ENCODE assay signal across 8 mouse cellular contexts in the genomic region with DNA sequence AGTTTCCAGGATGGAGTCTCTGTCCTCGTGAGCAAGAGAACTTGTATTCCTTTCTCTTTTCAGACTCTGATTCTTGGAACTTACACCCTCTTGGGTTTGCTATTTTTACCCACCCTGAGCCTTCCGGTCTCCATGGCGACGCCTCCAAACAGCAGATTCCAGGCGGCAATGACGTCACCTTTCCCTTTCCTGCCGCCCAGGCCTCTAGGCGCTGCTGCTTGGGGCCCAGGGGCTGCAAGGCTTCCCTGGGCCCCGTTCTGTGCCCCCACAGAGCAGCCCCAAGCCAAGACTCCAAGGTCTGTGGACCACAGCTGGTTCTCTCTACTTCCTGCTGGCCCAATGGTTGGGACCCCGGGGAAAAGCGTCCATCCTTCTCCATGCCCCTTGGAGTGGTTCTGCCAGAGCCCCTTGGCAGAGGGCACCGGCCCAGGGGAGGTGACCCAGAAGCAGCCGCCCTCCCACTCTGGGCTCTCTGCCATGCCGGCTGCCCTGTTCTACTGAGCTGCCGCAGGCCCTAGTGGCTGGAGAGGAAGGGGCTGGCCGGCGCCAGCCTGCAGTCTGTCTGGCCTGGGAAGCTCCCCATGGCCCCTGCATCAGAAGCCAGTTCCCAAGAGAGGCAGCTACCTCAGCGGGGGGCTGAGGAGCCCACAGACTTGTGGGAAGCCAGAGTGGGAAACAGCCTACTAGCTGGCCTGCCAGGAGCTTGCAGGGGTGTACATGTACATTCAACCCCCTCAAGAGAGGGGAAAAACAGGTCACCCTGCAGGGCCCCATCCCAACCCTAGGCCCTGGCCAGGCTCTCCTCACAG. TPM values are rescaled to one million over a fixed set of nuclear protein-coding genes. Genes with fewer than 3 reads are reported as not detected.
DNase-seq lines count a peak whose midpoint lies in the region; ATAC-seq lines count a peak whose summit lies in the region.

No protein-coding gene starts in this region.

- H3K4me3 ChIP-seq in hindbrain, embryonic 10.5 days, result peak overlapping the region; percentile 22
- no peak overlapping the region for H3K4me3 ChIP-seq in neural tube, embryonic 15.5 days (replicated peaks)

- ATAC-seq in neural tube, embryonic 15.5 days (ENCODE audit: low FRiP score), result peak; percentile 81

- H3K9me3 ChIP-seq in hindbrain, embryonic 10.5 days, result no peaks in the 10 kb centered on the region
- no peaks in the 10 kb centered on the region for H3K9me3 ChIP-seq in neural tube, embryonic 15.5 days (replicated peaks)

- DNase-seq in R1 (ENCODE audit: low read depth, low spot score), result peak; percentile 89
- DNase-seq in cerebellum, adult 9-11 months, result peak; percentile 87
- peak; percentile 88 to 90 for DNase-seq in frontal cortex, postnatal 10 days (ENCODE audit: low spot score in 2 of 2)
- DNase-seq in hindbrain, embryonic 10.5 days (ENCODE audit: low spot score), result peak; percentile 83
- DNase-seq in layer of hippocampus, adult 8-10 months (ENCODE audit: low spot score in 2 of 2), result peak; percentile 92
- DNase-seq in lung, adult 18-20 months, result peak; percentile 93 to 95
- peak; percentile 64 to 87 for DNase-seq in urinary bladder, postnatal 36 days (ENCODE audit: low spot score in 2 of 2)

- H3K36me3 ChIP-seq in hindbrain, embryonic 10.5 days, result no peaks in the 10 kb centered on the region
- H3K36me3 ChIP-seq in neural tube, embryonic 15.5 days, result no peaks in the 10 kb centered on the region

- H3K9ac ChIP-seq in neural tube, embryonic 15.5 days (replicated peaks), result peak overlapping the region; percentile 24; the same call in 1 of the 2 replicates

- H3K27ac ChIP-seq in hindbrain, embryonic 10.5 days, result peak overlapping the region; percentile 89
- peak overlapping the region; percentile 88 for H3K27ac ChIP-seq in neural tube, embryonic 15.5 days (replicated peaks)

- H3K27me3 ChIP-seq in hindbrain, embryonic 10.5 days (ENCODE audit: insufficient read depth, poor library complexity, severe bottlenecking), result no peaks in the 10 kb centered on the region
- H3K27me3 ChIP-seq in neural tube, embryonic 15.5 days (replicated peaks), result no peaks in the 10 kb centered on the region

- peak overlapping the region; percentile 42 for H3K4me2 ChIP-seq in neural tube, embryonic 15.5 days

- WGBS in hindbrain, embryonic 10.5 days, result 25% methylated on average over 18 of the region's 18 CpGs
- WGBS in neural tube, embryonic 15.5 days, result 14% methylated on average over 18 of the region's 18 CpGs

- peaks cover 53% of the 10 kb centered on the region for H3K4me1 ChIP-seq in hindbrain, embryonic 10.5 days (replicated peaks)
- H3K4me1 ChIP-seq in neural tube, embryonic 15.5 days, result peaks cover 44% of the 10 kb centered on the region

RNA-seq across cellular contexts. Expression of a gene that starts 13.1 kb away (rescaled TPM):
- 9.3 and 10.1 TPM in 2 replicates for polyA plus RNA-seq in hindbrain, embryonic 10.5 days (2016; fragmentation: Nextera tagmentation; extraction: Ambion mirVana)
- total RNA-seq in layer of hippocampus, adult 8-10 months (2022), result 100 to 1,000 TPM; 122 to 130 (median 125) TPM
- polyA plus RNA-seq in neural tube, embryonic 15.5 days (2015; fragmentation: Nextera tagmentation; extraction: Ambion mirVana), result 10.0 and 10.6 TPM in 2 replicates

RNA-seq across cellular contexts. Expression of a gene that starts 14.1 kb away (rescaled TPM):
- polyA plus RNA-seq in hindbrain, embryonic 10.5 days (2016; fragmentation: Nextera tagmentation; extraction: Ambion mirVana), result 115 and 118 TPM in 2 replicates
- total RNA-seq in layer of hippocampus, adult 8-10 months (2022), result 10 to 100 TPM; 24.1 to 35.0 (median 31.4) TPM
- 69.7 and 73.1 TPM in 2 replicates for polyA plus RNA-seq in neural tube, embryonic 15.5 days (2015; fragmentation: Nextera tagmentation; extraction: Ambion mirVana)
